ENCODE assay signal across 8 mouse cellular contexts in genomic region chr6:30173551-30174460, GRCm38 (mm10).
DNase-seq lines count a peak whose midpoint lies in the region; ATAC-seq and TF ChIP-seq lines count a peak whose summit lies in the region.

No protein-coding gene starts in this region.

- H3K27me3 ChIP-seq in hindbrain, embryonic 12.5 days = peaks cover 97% of the 10 kb centered on the region
- H3K27me3 ChIP-seq in limb, embryonic 14.5 days (ENCODE audit: control insufficient read depth, insufficient read depth, low read length) = peaks cover 90% of the 10 kb centered on the region
- peaks cover 65% of the 10 kb centered on the region for H3K27me3 ChIP-seq in midbrain, embryonic 16.5 days (ENCODE audit: control insufficient read depth, insufficient read depth, low read depth, low read length)

- peak; percentile 75 for DNase-seq in adrenal gland, adult 2 months
- no peak for DNase-seq in adrenal gland, postnatal 4 days (ENCODE audit: low spot score in 2 of 2)
- peak; percentile 32 for DNase-seq in limb, embryonic 14.5 days (ENCODE audit: low spot score)
- peak; percentile 65 for DNase-seq in thymus, postnatal 4 days

- WGBS in hindbrain, embryonic 12.5 days = 1% methylated on average over 80 of the region's 80 CpGs
- WGBS in limb, embryonic 14.5 days = 1% methylated on average over 51 of the region's 80 CpGs
- under 1% methylated on average over 66 of the region's 80 CpGs for WGBS in midbrain, embryonic 16.5 days

- H3K9me3 ChIP-seq in hindbrain, embryonic 12.5 days (replicated peaks) = no peaks in the 10 kb centered on the region
- H3K9me3 ChIP-seq in limb, embryonic 14.5 days (ENCODE audit: control insufficient read depth, low read length) = peaks cover under 1% of the 10 kb centered on the region; the same call in 1 of the 2 replicates
- no peaks in the 10 kb centered on the region for H3K9me3 ChIP-seq in midbrain, embryonic 16.5 days (replicated peaks; ENCODE audit: control insufficient read depth, low read length, poor library complexity, severe bottlenecking)

- H3K4me3 ChIP-seq in hindbrain, embryonic 12.5 days = peak overlapping the region; percentile 32
- peak overlapping the region; percentile 34 for H3K4me3 ChIP-seq in limb, embryonic 14.5 days (replicated peaks; ENCODE audit: low read length)
- peak overlapping the region; percentile 9; the same call in 1 of the 2 replicates for H3K4me3 ChIP-seq in midbrain, embryonic 16.5 days (ENCODE audit: low read depth, low read length)

- no peak for TF ChIP-seq POLR2A in limb, embryonic 14.5 days (IDR thresholded peaks at IDR 0.05; ENCODE audit: borderline replicate concordance, extremely low read depth, insufficient read depth, insufficient read length)

- H3K4me1 ChIP-seq in hindbrain, embryonic 12.5 days = peaks cover 44% of the 10 kb centered on the region
- peaks cover 25% of the 10 kb centered on the region for H3K4me1 ChIP-seq in limb, embryonic 14.5 days (ENCODE audit: control insufficient read depth, insufficient read depth, low read length)
- peaks cover 18% of the 10 kb centered on the region for H3K4me1 ChIP-seq in midbrain, embryonic 16.5 days (ENCODE audit: control insufficient read depth, insufficient read depth, low read length)

- no peaks in the 10 kb centered on the region for H3K36me3 ChIP-seq in hindbrain, embryonic 12.5 days
- no peaks in the 10 kb centered on the region for H3K36me3 ChIP-seq in limb, embryonic 14.5 days (ENCODE audit: control insufficient read depth, insufficient read depth, low read length)
- H3K36me3 ChIP-seq in midbrain, embryonic 16.5 days (ENCODE audit: control insufficient read depth, insufficient read depth, low read length) = no peaks in the 10 kb centered on the region

- ATAC-seq in activated CD4-positive, CD25-positive, alpha-beta regulatory T cell, adult 4 months = peak; percentile 59
- ATAC-seq in hindbrain, embryonic 12.5 days (ENCODE audit: low FRiP score) = no peak; the same call in 1 of the 2 replicates
- 0 out of 2 replicates have a peak, but pooled peaks have one; percentile 27 for ATAC-seq in limb, embryonic 14.5 days (ENCODE audit: low FRiP score, low read depth)
- ATAC-seq in midbrain, embryonic 16.5 days = no peak
- no peak for ATAC-seq in monocyte, adult 5-6 weeks (replicated peaks; ENCODE audit: insufficient number of reproducible peaks, low FRiP score, low TSS enrichment, poor library complexity, severe bottlenecking)

- peak overlapping the region; percentile 60 for H3K27ac ChIP-seq in hindbrain, embryonic 12.5 days
- no peak overlapping the region for H3K27ac ChIP-seq in limb, embryonic 14.5 days (replicated peaks; ENCODE audit: low read depth, low read length)
- H3K27ac ChIP-seq in midbrain, embryonic 16.5 days (ENCODE audit: low read length) = no peak overlapping the region

- H3K9ac ChIP-seq in hindbrain, embryonic 12.5 days = peak overlapping the region; percentile 41; the same call in 1 of the 2 replicates
- H3K9ac ChIP-seq in limb, embryonic 14.5 days (ENCODE audit: low read depth, low read length, severe bottlenecking) = peak overlapping the region; percentile 29; the same call in 1 of the 2 replicates
- no peak overlapping the region for H3K9ac ChIP-seq in midbrain, embryonic 16.5 days (ENCODE audit: low read depth, low read length)

- H3K4me2 ChIP-seq in hindbrain, embryonic 12.5 days (replicated peaks) = peak overlapping the region; percentile 40
- peak overlapping the region; percentile 54 for H3K4me2 ChIP-seq in limb, embryonic 14.5 days (replicated peaks; ENCODE audit: low read depth, low read length, severe bottlenecking)
- peak overlapping the region; percentile 26 for H3K4me2 ChIP-seq in midbrain, embryonic 16.5 days (ENCODE audit: low read length)

Comparison
In these comparisons a context has a peak if more than half of its experiments do, and no peak if none do; other contexts are left out.
1. DNase-seq: peak in adrenal gland, adult 2 months (single experiment), limb, embryonic 14.5 days (single experiment) and thymus, postnatal 4 days (single experiment); none in adrenal gland, postnatal 4 days (0 of 2).
2. ATAC-seq: peak in activated CD4-positive, CD25-positive, alpha-beta regulatory T cell, adult 4 months (single experiment) and limb, embryonic 14.5 days (single experiment); none in hindbrain, embryonic 12.5 days (single experiment), midbrain, embryonic 16.5 days (single experiment) and monocyte, adult 5-6 weeks (single experiment).
3. Peak in every context shown above with its lines, with median percentiles within 50 percentile points of each other: H3K4me2 ChIP-seq and H3K4me3 ChIP-seq.